Mouse (Mus musculus) yolk sac, embryonic 10.5 days (tissue): ENCODE results near the gene Tescl.

ENCODE experiments used
- DNase-seq: peaks from one replicate; pipeline ENCODE4 v3.0.0-alpha.2; 2017; ENCODE audit warnings: low spot score

Tescl gene

GRCm38 (mm10) chr7:24363228-24363627 is 29.5 kb upstream of the Tescl start:
- DNase-seq = no peak

- DNase-seq = no peak
Measured at GRCm38 (mm10) chr7:24361001-24361400, 27.3 kb upstream of the Tescl start.

- peak; percentile 50 for DNase-seq
Measured at GRCm38 (mm10) chr7:24359269-24359668, 25.5 kb upstream of the Tescl start.

GRCm38 (mm10) chr7:24357899-24358298 is 24.2 kb upstream of the Tescl start:
- DNase-seq = no peak

GRCm38 (mm10) chr7:24356081-24356480 is 22.3 kb upstream of the Tescl start:
- DNase-seq = no peak

- DNase-seq = no peak
Measured at GRCm38 (mm10) chr7:24355646-24356045, 21.9 kb upstream of the Tescl start.

- DNase-seq = no peak
Measured at GRCm38 (mm10) chr7:24348896-24349295, 15.2 kb upstream of the Tescl start, which contains the start of gene Lypd5. Lypd5 (plus strand) TSS chr7:24349196.

GRCm38 (mm10) chr7:24346444-24346843 is 12.7 kb upstream of the Tescl start:
- DNase-seq = no peak

GRCm38 (mm10) chr7:24343701-24344272 is 10.1 kb upstream of the Tescl start:
- no peak for DNase-seq

GRCm38 (mm10) chr7:24338241-24338640 is 4.5 kb upstream of the Tescl start:
- no peak for DNase-seq

- DNase-seq = peak; percentile 14
Measured at GRCm38 (mm10) chr7:24335699-24336309, 2.1 kb upstream of the Tescl start.

GRCm38 (mm10) chr7:24327281-24327975 is 6.3 kb downstream of the Tescl start:
- no peak for DNase-seq

GRCm38 (mm10) chr7:24326273-24327135 is 7.2 kb downstream of the Tescl start:
- DNase-seq = no peak

- DNase-seq = no peak
Measured at GRCm38 (mm10) chr7:24325675-24326128, 8.0 kb downstream of the Tescl start.

GRCm38 (mm10) chr7:24325197-24325596 is 8.5 kb downstream of the Tescl start:
- no peak for DNase-seq

GRCm38 (mm10) chr7:24322593-24322992 is 11.1 kb downstream of the Tescl start:
- DNase-seq = no peak

- DNase-seq = no peak
Measured at GRCm38 (mm10) chr7:24318942-24319341, 14.8 kb downstream of the Tescl start.

GRCm38 (mm10) chr7:24316567-24317092 is 17.1 kb downstream of the Tescl start, which contains the start of gene Zfp94:
Zfp94 (minus strand) TSS chr7:24316666.
- peak; percentile 94 for DNase-seq

- DNase-seq = no peak
Measured at GRCm38 (mm10) chr7:24315726-24316566, 17.8 kb downstream of the Tescl start.

- peak; percentile 75 for DNase-seq
Measured at GRCm38 (mm10) chr7:24300771-24301282, 32.9 kb downstream of the Tescl start, which contains the start of gene Zfp61. Zfp61 (minus strand) TSS chr7:24301232.
